Mouse (Mus musculus) CD8-positive naive resting alpha-beta T cell, adult 2 months (primary cell): Measurements from ENCODE around the gene Plpp7.

ENCODE experiments used
- DNase-seq, 2 experiments: peaks; one replicate each; pipeline ENCODE4 v3.0.0; 2022; ENCODE audit warnings: low read depth in 2 of 2, low spot score in 2 of 2

Gene Plpp7

DNA sequence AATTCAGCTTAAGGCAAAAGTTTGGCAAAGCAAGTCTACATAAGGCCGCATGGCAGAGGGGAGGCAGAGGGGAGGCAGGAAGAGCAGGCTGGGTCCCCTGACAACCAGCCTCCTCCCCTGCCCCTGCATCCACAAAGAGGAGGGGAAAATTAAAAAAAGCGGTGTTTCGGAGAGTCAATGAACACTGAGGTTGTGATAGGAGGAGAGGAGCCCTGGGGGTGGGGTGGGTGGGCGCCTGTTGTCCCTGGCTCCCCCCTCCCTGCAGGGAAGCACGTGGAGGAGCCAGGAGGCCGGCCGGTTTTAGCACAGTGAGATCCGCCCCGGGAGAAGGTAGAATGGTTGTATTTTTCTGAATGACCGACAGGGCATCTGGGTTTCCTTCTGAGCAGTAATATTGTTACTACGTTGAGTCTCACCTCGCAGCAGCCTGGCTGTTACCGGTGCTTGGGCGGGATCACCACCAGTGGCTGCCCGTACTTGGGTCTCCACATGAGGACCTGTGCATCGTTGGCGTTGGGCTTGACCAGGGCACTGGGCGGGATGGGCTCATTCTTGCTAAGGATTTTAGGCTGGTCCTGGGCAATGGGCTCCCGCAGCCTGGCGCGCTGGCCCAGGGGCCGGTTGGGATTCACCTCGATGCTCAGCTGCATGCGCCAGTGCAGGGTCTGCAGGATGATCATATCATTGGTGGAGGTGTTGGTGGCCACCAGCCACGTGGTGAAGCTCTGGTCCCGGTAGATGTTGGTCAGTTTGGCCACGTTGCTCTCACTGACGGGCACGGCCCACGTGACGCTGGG is 26.3 kb upstream of the Plpp7 start:
- no peak for DNase-seq

- no peak for DNase-seq
Observed at GRCm38 (mm10) chr2:32070747-32071146, 24.6 kb upstream of the Plpp7 start.

DNA sequence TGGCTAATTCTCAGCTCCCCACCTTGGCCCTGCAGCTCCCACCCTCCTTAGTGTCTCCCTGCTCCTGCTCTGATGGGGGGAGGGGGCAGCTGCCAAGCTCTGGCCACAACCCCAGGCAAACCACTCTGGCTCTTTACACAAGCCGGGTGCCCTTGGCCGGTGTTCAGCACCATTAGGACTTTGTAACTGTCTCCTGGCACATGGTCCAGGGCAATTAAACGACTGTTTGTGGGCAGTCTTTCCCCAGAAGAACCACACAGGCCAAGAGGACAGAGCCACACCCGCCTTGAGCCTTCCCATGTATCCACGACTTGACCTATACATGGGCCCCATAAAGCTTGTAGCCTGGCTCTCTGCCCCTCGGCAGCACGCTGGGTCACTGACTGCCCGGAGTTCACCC is 20.9 kb upstream of the Plpp7 start:
- no peak for DNase-seq

DNA sequence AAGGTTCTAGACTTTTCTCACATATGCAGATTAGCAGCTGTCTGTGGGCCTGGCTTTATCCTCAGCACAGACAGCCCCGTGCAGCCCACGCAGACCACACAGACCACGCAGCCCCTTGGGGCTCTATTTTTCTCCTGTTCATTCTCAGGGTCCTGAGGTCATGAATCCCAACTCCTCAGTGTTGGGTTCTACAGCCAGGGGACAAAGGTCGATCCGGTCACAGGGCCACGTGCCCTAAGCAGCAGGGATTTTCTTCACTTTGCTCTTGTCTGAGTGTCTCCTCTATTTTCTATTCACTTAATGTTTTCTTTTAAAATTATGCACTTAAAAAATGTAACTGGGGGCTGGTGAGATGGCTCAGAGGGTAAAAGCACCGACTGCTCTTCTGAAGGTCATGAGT is 20.0 kb upstream of the Plpp7 start:
- DNase-seq: no peak

DNA sequence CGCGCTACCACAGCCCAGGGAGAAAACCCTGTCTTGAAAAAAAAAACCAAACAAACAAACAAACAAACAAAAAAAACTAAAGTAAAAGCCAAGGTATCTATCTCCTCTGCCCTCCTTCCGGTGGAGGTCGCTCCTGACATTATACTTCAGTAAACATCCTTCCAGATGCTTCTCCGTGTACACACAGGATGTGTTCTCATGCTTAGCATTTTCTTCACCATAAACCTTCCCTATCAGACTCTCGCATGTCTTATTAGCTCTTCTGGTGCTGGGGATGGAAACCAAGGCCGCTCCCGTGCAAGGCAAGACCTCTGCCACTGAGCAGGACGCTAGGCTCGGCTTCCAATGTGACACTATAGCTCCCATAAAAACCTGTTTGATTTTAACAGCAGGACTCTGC is 17.6 kb upstream of the Plpp7 start:
- no peak for DNase-seq

GRCm38 (mm10) chr2:32078522-32078921 is 16.8 kb upstream of the Plpp7 start:
- no peak for DNase-seq

DNA sequence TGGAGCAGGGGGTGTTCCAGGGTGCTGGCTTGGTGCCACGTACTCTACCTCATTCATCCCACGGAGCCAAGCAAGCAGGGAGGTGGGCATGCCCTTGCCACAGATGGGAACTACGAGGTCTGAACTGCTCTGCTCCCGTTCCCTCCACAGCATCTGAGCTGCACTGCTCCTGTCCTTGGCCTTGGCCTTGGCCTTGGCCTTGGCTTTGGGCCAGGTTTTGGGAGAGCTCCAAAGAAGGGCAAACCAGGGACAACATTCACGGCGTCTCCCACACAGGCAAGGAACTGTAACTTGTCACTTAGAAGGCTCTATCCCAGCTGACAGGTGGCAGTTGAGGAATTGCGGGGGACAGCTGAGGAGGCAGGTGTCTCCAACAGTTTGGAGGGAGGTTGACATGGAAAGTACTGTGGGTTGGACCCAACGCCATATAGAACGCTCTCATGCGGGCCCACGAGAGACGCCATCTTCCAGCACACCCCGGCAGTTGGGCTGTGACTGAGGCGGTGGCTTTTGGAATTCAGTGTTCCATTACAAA is 16.1 kb upstream of the Plpp7 start:
- DNase-seq: no peak

DNA sequence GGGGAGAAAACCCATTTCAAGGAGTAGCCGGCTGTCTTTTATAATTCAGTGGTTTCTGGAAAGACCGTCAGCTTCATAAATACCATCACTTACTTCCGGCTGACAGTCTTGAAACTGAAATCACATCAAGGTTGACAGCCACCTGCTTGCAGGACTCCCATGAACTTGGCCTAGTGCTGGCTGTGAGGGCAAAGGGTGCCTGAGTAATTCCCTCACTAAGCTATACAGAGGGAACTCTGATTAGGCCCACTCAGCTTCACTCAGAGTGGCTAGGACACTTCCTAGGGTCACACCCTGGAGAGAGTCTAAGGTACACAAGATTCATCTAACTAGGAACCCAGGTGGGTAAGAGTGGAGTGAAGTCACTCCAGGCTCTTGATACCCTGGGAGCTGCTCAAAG is 14.6 kb upstream of the Plpp7 start:
- DNase-seq: no peak

GRCm38 (mm10) chr2:32081296-32081929 is 13.9 kb upstream of the Plpp7 start:
- no peak for DNase-seq

DNA sequence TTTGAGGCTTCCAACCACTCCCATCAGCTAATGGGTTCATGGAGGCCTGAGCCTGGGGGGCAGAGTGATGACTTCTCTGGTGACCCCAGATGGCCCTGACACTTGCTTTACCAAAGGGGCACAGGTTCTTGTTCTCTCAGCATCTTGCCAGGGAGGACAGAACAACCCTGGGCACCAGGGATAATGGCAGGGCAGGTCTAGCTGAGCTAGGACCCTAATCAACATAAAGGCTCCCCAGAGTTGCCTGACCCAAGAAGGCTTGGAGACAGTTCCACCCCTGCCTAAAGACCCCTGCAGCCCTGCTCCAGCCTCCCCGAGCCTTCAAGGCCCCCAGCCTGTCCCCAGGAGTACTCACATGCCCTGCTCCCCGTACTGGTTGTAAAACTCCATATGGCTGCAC is 13.1 kb upstream of the Plpp7 start:
- DNase-seq: no peak

- DNase-seq: peak; percentile 70 to 73
Observed at GRCm38 (mm10) chr2:32083159-32084011, 11.9 kb upstream of the Plpp7 start.

GRCm38 (mm10) chr2:32084111-32084871 is 11.0 kb upstream of the Plpp7 start, which contains the start of gene Fam78a:
TSS of gene Fam78a (minus strand) at chr2:32084857.
- no peak for DNase-seq

DNA sequence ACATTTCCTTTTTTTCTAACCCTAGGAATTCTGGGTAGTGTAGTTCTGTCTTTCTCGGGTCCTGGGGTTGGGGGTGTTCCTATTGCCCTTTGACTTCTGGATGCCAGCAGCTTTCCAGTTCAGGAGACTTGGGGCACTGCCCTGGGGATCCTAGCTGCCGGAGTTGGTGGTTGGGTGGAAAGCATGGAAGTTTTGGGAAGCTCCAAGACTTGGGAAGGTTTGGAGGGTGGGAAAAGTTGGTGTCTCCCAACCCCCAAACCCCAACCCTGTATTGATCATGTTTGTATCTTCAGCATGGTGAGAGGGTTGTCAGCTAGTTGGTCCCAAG is 10.5 kb upstream of the Plpp7 start:
- no peak for DNase-seq

GRCm38 (mm10) chr2:32085231-32085630 is 10.1 kb upstream of the Plpp7 start:
- DNase-seq: no peak

- no peak for DNase-seq
Observed at GRCm38 (mm10) chr2:32087606-32088005, 7.7 kb upstream of the Plpp7 start.

DNA sequence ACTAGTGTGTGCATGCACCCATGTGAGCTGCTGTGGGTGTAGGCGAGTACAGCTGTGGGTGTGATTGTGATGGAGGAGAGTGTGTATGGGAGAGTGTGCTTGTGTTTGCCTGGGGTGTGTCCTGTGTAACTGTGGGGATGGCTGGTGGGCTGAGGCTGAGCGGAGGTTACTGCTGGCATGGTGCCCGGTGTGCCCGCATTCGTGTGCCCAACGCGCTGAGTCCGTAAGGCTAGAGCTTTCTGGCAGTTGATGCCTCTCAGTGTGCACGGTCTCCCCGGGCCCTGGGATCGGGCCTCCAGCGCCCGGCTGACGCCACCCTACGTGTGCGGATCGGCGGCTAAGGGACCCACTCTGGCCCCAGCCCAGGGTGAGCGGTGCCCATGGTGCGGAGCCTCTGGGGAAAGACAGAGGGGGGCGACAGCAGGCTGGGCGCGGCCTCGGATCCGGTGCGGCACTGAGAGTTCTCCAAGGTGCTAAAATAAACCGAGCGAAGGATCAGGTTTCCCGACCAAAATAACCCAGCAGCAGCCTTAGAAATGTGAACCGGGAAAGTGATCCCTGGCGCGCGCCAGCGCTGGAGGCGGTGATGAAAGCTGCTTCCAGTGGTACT is 6.9 kb upstream of the Plpp7 start:
- DNase-seq: no peak

DNA sequence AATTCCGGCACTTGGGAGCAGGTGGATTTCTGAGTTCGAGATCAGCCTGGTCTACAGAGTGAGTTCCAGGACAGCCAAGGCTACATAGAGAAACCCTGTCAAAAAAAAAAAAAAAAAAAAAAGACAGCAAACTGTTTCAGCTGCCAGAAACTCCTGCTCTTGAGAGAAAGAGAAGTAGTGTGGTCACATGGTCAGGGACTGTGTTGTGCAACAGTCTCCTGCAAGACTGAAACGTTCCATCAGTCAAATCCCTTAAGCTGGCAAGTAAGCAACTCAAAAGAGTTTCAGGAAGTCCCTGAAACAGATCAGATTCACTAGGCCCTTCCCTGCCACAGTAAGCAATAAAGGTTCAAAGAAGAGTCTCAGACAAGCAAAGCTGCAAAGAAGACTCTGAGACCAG is 5.7 kb upstream of the Plpp7 start:
- DNase-seq: no peak

DNA sequence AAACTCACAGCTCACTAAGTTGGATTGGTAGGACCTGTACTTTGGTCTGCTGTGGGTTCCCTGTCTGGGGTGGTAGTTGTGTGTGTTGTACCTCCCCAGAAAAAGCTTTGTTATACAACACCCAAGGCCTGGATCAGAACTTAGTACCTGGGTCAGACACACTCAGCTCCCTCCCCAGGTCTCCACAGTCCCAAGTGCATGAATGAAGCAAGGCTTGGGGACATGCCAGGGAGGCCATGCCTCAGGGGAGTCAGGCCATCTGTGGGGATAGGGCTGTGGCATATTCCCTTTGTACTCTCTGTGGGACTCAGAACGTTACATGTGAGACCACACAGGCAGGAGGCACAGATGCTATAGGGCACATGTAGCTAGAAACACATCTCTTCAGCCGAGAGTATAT is 5.2 kb upstream of the Plpp7 start:
- no peak for DNase-seq

GRCm38 (mm10) chr2:32091956-32092355 is 3.4 kb upstream of the Plpp7 start:
- DNase-seq: no peak

DNA sequence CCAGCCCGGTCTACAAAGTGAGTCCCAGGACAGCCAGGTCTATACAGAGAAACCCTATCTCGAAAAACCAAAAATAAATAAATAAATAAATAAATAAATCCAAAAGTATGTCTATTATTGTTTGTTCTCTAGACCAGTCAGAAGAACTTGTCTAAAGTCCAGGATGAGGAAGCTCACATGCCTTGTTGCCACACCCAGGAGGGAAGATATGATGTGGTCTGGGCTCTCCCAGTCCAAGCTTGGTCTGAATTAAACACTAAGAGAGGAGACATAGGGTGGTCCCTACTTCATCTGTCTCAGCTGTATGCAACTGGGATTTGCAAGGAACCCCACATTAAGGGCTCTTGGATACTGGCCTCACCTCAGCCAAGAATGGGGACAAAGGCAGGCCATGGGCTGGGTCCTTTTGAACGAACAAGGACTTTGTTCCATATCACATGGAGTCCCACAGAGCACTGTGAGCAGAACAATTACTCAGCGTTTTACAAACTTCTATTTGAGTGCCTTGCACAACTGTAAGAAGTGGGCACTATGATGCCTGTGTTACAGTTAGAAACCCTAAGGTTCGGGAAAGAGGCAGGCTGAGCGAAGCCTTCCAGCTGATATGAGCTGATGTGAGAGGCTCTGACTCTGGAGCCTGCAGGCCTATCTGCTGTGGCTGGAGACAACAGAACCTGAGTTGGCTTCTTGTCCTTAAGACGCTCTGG is 1.2 kb upstream of the Plpp7 start:
- no peak for DNase-seq
